Mouse (Mus musculus) heart, postnatal 0 days (tissue): Measurements from ENCODE around the gene Igfn1.

Experiments
- CTCF ChIP-seq: IDR thresholded peaks from 2 replicates; pipeline ENCODE4 v1.5.1; 2016; ENCODE audit warnings: antibody characterized with exemption, control low read depth, low read depth
- EP300 ChIP-seq: IDR thresholded peaks from 2 replicates; pipeline ENCODE4 v1.6.1; 2016; ENCODE audit warnings: antibody characterized with exemption, low read depth

DNA sequence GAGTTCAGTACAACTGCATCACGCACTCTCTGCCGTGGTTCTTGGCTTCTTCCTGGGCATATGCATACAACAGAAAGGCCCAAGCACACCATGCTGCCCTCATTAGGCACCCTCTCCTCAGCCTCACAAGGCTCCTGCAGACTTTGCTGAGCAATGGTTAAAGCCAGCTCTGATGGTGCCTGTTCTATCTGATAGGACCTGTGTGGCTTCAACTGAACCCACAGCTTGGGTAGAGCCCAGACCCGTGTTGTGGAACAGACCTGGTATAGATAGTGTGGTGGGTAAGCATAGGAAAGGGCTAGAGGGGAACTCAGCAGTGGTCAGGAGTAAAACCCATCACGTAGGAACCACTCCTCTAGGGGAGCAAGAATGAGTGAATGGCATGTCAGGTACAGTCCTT is 92.5 kb downstream of the Igfn1 start:
- TF ChIP-seq CTCF (no peak), EP300 (no peak)
